Mouse (Mus musculus) heart, postnatal 25 days (tissue): Measurements from ENCODE around the gene Gcn1l1. TPM values are rescaled to one million over a fixed set of nuclear protein-coding genes. Genes with fewer than 3 reads are reported as not detected.

Experiments used
- DNase-seq: peaks from one replicate; pipeline ENCODE4 v3.0.0; 2022; ENCODE audit warnings: low spot score
- intact Hi-C: fragments of 180-260 bp; cut with DNase I; formaldehyde crosslinking; loops from one replicate; pipeline ENCODE4 v1.15.1; 2025
- total RNA-seq, 2 experiments: library from RNA; stranded (reverse); gene quantifications; 2 replicates each; pipeline ENCODE4 v1.2.3; 2021

Gcn1l1 gene
- total RNA-seq, 2 experiments from 2014 or later, result 38.4 to 42.8 TPM

DNA sequence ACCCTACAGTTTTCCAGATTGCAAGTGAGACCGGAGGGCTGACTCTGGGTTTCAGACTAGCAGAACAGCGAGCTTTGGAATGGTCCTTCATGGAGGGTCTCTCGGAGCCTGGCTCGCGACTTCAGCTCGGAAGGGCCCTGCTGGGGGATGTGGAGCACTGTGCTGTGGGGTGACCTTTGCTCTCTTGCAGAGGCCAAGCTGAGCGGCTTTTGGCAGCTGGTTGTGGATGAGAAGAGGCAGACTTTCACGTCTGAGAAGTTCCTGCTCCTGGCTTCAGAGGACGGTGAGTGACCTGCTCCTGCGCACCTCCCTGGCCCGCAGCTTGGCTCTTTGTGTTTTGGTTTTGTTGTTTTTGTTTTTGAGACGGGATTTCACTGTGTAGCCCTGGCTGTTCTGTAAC, 20.6 kb downstream of the Gcn1l1 start:
- intact Hi-C loops, result no loop called here
- no peak for DNase-seq

DNA sequence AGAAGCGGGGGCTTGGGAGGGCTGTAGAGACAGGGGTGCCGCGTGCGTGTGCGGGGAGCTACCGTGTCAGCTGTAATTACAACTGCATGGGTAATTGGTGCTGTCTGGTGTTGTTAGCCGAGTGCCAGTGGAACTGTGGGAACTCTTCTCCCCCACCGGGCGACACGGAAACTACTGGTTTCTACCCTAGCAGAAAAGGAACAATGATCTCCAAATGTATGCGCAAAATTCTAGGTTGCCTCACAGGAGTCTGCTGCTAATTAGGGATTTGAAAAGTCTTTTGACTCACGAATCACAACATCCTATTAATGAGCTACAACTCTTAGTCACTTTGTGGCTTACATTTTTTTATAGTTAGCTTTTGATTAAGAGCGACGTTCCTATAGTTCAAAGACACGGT, 21.1 kb downstream of the Gcn1l1 start:
- intact Hi-C loops, result no loop called here
- DNase-seq, result no peak

- intact Hi-C loops, result no loop called here
- no peak for DNase-seq
These were observed 21.7 kb downstream of the Gcn1l1 start for GRCm38 (mm10) chr5:115586780-115587179.

- DNase-seq, result no peak
- intact Hi-C loops, result no loop called here
These were observed 26.0 kb downstream of the Gcn1l1 start for GRCm38 (mm10) chr5:115591028-115591427.

GRCm38 (mm10) chr5:115591506-115591905, 26.5 kb downstream of the Gcn1l1 start:
- DNase-seq, result no peak
- intact Hi-C loops, result no loop called here

GRCm38 (mm10) chr5:115603561-115603960, 38.5 kb downstream of the Gcn1l1 start:
- DNase-seq, result no peak
- intact Hi-C loops, result no loop called here

DNA sequence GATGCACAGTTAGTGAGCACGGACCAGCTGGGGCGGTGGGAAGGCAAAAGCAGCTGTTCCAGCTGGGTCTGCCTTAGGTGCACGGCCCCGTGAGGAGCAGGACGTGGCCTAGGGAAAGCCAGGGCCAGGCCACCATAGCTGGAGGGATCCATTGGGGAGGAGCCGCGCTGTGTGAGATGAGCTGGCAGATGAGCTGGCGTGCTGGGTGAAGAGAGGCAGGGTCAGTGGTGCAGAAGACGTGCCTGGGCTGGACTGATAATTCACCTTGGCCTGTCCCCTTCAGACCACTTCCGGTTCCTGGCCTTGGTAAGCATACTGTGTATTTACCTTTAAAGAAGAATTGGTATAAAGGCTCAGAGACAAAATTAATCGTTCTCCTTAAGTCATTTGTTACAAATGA, 46.5 kb downstream of the Gcn1l1 start:
- no peak for DNase-seq
- intact Hi-C loops, result no loop called here

DNA sequence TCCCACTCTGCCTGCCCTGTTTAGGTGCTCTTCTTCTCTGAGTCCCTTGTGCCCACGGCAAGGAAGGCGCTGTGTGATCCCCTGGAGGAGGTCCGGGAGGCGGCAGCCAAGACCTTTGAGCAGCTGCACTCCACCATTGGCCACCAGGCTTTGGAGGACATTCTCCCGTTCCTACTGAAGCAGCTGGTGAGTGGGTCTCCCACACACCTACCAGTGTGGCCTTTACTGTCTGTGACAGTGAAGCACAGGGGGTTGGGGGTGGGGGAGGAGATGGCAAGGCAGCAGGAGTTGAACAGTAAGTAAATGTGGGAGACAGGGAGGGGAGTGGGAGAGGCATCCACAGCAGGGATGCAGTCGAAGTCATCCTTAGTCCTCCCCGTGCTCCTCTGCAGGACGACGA, 48.3 kb downstream of the Gcn1l1 start:
- DNase-seq, result no peak
- intact Hi-C loops, result no loop called here

DNA sequence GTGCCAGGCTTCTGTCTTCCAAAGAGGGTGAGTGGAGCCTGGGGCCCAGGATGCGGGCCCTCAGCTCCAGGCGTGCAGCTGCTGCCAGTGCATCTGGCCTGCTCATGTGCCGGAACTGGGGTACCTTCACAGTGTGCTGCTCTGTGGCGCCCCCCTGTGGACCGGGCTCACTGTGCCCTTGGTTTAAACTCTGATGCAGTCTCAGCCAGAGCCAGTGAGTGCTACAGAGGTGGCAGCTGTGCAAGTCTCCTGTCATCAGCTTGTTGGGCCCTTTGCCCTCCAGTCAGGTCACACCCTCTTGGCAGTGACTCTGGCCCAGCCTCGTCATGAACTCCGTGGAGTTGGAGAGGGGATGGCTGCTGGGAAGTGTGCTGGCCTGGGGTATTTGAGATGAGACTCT, 49.9 kb downstream of the Gcn1l1 start:
- intact Hi-C loops, result no loop called here
- peak; percentile 42 for DNase-seq

GRCm38 (mm10) chr5:115619690-115620089, 54.6 kb downstream of the Gcn1l1 start:
- DNase-seq, result no peak
- intact Hi-C loops, result no loop called here

DNA sequence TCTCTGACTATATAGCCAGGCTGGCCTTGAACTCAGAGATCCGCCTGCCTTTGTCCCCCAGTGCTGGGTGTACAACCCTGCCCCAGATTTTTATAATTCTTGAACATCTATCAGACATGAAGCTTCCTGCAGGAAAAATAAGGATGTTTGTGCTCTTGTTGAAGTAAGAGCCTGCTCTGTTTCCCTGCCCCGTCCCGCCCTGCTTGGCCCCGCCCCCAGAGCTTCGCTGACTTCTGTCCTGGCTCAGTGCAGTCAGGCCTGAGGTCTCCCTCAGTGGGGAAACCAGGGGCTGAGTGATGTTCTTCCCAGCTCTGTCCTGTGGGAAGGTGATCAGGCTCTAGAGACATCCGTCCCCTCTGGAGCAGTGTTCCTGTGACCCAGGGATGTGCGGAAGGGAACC, 57.6 kb downstream of the Gcn1l1 start:
- intact Hi-C loops, result no loop called here
- DNase-seq, result no peak

- intact Hi-C loops, result no loop called here
- no peak for DNase-seq
These were observed 58.8 kb downstream of the Gcn1l1 start for GRCm38 (mm10) chr5:115623694-115624440.

DNA sequence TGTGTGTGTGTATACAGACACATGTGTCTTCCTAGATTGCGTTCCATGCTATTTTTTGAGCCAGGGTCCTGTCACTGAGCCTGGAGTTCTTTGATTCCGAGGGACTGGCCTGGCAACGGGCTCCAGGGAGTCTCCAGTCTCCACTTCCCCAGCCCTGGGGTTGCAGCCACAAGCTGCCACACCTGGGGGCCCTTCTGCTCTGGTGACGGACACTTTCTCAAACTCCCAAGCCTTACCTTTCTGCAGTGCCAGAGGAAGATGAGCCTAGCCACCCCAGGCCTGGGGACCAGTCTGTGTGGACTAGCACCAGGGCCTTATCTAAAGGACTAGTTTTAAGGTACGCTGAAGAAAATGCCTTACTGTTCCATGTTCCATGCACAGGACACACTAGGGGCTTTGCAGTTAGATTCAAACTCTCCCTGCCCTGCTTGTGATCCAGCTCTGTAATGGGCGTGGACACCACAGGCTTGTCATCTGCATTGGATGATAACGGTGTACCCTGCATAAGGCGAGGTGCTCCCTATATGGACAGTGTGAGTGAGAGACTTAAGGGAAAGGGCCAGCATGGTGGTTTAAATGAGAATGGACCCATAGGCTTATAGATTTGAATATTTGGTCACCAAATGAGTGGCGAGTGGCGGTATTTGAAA, 61.3 kb downstream of the Gcn1l1 start:
- intact Hi-C loops, result no loop called here
- DNase-seq, result no peak

DNA sequence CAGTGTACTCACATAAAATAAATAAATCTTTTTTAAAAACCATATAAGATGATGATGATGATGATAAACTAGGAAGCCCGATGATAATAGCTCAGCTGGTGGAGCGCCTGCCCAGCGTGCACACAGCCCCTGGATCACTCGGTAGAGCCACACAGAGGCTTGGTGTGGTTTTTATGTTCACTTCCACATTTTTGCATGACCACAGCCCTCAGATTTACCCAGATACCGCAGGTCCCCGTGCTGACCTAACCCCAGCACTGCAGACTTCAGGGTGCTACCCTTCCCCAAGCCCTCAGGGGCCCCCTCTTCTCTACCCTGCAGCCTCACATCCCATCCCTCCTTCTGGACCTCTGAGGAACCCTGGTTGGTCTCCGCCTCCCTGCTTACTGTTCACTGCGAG, 63.0 kb downstream of the Gcn1l1 start:
- no peak for DNase-seq
- intact Hi-C loops, result no loop called here

DNA sequence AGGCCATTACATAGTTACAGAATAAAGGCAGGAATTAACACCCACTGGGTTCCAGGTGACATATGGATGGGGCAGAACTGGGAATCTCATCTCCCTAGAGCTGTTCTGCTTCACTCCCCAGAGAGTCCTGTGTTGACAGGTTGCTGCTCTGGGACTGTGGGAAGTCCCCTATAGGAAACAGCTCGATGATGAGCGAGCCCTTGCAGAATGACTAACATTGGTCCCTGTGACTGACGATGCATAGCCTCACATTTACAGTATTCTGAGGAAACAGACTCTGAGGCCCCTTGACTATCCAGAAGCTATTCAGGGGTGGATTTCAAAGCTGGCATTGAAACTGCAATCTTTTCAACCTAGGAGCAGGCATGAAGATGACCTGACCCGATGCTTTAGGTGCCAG, 64.6 kb downstream of the Gcn1l1 start:
- intact Hi-C loops, result loop anchor here (5.0 kb wide), 1 partner anchor 137 kb away; no protein-coding TSS in a partner anchor
- no peak for DNase-seq

DNA sequence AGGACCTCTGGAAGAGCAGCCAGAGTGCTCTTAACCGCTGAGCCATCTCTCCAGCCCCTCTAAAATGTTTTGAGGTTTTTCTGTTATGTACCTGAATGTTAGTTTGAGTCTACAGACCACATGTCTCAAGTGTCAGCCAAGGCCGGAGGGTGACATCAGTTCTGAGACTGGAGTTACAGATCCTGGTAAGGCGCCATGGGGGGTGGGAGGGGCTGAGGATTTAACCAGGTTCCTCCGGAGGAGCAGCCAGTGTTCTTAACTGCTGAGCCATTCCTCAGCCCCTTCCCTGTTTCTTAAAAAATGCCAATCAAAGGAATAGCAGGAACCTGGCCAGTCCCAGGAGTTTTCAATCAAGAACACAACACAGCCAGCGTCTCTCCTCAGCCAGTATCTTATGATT, 65.2 kb downstream of the Gcn1l1 start:
- no peak for DNase-seq
- intact Hi-C loops, result loop anchor here (5.0 kb wide), 1 partner anchor 138 kb away; no protein-coding TSS in a partner anchor

GRCm38 (mm10) chr5:115631505-115632357, 66.7 kb downstream of the Gcn1l1 start, which contains the start of gene Rab35:
Rab35 (plus strand) TSS chr5:115631908.
- intact Hi-C loops, result loop anchor here (2.0 to 5.0 kb wide), 2 partner anchors 21 to 139 kb away; no protein-coding TSS in a partner anchor

DNA sequence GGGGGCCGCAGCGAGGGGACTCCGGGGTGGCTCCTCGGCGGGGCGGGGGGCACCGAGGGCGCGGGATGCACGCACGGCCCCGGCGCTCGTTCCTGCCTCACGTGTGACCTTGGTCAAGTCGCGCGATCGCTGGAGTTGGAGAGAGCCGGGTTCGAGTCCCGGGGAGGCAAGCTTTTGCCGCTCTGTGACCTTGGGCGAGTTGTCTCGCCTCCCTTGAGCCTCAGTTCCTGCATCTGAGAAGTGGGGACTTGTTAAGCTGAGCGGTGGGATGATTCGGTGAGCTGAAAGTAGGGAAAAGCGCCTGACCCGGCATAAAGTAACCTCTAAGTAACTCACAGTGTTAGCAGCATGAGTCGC, 67.3 kb downstream of the Gcn1l1 start:
- intact Hi-C loops, result loop anchor here (2.0 to 5.0 kb wide), 2 partner anchors 20 to 140 kb away; no protein-coding TSS in a partner anchor
- DNase-seq, result no peak

More at GRCm38 (mm10) chr5:115631505-115632357, 66.7 kb downstream of the Gcn1l1 start, which contains the start of gene Rab35:
- DNase-seq, result peak; percentile 94

DNA sequence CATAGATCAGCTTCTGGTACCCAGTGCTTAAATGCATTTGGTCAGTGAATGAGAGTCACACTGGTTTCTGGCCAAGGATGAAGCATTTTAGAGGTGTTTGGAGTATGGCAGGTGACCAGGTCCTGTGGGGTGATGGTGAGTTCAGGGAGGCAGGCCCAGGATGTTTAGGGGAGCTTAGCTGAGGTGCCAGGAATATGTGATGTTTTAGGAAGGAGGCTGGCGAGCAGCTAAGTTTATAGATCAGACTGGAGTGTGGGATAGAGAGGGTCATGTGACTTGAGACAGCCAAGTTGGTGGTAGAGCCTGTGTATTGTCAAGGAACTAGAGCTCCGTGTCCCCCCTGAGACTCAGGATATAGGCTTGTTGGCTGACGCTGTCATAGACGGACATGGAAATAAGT, 68.0 kb downstream of the Gcn1l1 start:
- no peak for DNase-seq
- intact Hi-C loops, result loop anchor here (2.0 to 5.0 kb wide), 2 partner anchors 20 to 141 kb away; no protein-coding TSS in a partner anchor

GRCm38 (mm10) chr5:115634046-115634445, 69.0 kb downstream of the Gcn1l1 start:
- no peak for DNase-seq
- intact Hi-C loops, result loop anchor here (5.0 kb wide), 1 partner anchor 142 kb away; no protein-coding TSS in a partner anchor
